Mouse (Mus musculus) lung, postnatal 14 days (tissue): ENCODE measurements around the gene Cks1brt.
"Not testable (repeated sequence)": the region's sequence is repeated elsewhere in the genome, so short reads cannot be mapped to it uniquely, and the experiment has no call there.

ENCODE experiments used
- DNase-seq: peaks from one replicate; pipeline ENCODE4 v3.0.0; 2021

The Cks1brt gene

GRCm38 (mm10) chr8:85151624-85152023 is at the start of gene Cks1brt:
TSS of gene Cks1brt (plus strand) at chr8:85151924.
- DNase-seq = no peak

GRCm38 (mm10) chr8:85113241-85113640 is 38.5 kb upstream of the Cks1brt start:
- DNase-seq = no peak

GRCm38 (mm10) chr8:85115501-85115900 is 36.2 kb upstream of the Cks1brt start:
- no peak for DNase-seq

GRCm38 (mm10) chr8:85116984-85117383 is 34.7 kb upstream of the Cks1brt start:
- no peak for DNase-seq

GRCm38 (mm10) chr8:85119052-85119981 is 32.4 kb upstream of the Cks1brt start:
- peak; percentile 85 for DNase-seq

- not testable (repeated sequence) for DNase-seq
These were observed 31.5 kb upstream of the Cks1brt start for GRCm38 (mm10) chr8:85120251-85120650.

- no peak for DNase-seq
These were observed 28.7 kb upstream of the Cks1brt start, which contains the start of gene Zfp791 for GRCm38 (mm10) chr8:85122995-85123394. TSS of gene Zfp791 (minus strand) at chr8:85123095.

- no peak for DNase-seq
These were observed 28.0 kb upstream of the Cks1brt start for GRCm38 (mm10) chr8:85123691-85124090.

- DNase-seq = no peak
These were observed 19.4 kb upstream of the Cks1brt start for GRCm38 (mm10) chr8:85132335-85132734.

- not testable (repeated sequence) for DNase-seq
These were observed 16.0 kb upstream of the Cks1brt start for GRCm38 (mm10) chr8:85135690-85136089.

GRCm38 (mm10) chr8:85142516-85142915 is 9.2 kb upstream of the Cks1brt start:
- DNase-seq = no peak

- DNase-seq = peak; percentile 38
These were observed 19.6 kb downstream of the Cks1brt start for GRCm38 (mm10) chr8:85171291-85171690.

GRCm38 (mm10) chr8:85175892-85176291 is 24.2 kb downstream of the Cks1brt start:
- DNase-seq = no peak

- DNase-seq = no peak
These were observed 40.6 kb downstream of the Cks1brt start for GRCm38 (mm10) chr8:85192346-85192745.

GRCm38 (mm10) chr8:85220220-85220619 is 68.5 kb downstream of the Cks1brt start:
- DNase-seq = no peak

GRCm38 (mm10) chr8:85220992-85221391 is 69.3 kb downstream of the Cks1brt start:
- peak; percentile 21 for DNase-seq
